Mouse (Mus musculus): ENCODE data around the gene Fndc9.

Fndc9 gene

GRCm38 (mm10) chr11:46276778-46277177 is 41.4 kb downstream of the Fndc9 start:
- DNase-seq (ENCODE audit: extremely low spot score) = no peak

DNA sequence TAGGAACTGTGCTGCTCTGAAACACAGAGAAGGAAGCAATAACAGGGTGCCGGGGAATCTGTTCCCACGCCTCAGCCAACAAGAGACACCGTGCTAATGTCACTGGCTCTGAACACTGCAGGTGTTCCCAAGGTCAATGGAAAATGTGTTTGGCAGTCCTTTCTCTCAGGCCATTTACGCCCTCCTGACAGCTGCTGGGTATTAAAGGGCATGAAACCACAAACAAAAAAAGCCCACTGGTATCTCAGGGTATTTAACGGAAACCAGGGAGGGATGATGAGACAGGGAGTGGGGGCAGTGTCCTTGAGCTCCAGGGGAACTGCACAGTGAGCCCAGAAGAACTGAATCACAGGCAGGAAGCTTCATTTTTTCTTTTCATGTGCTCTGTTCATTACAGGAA is 42.8 kb downstream of the Fndc9 start:
- DNase-seq (ENCODE audit: extremely low spot score) = no peak

- no peak for DNase-seq (ENCODE audit: extremely low spot score)
Measured at GRCm38 (mm10) chr11:46278709-46279108, 43.4 kb downstream of the Fndc9 start.

GRCm38 (mm10) chr11:46282612-46283011 is 47.3 kb downstream of the Fndc9 start:
- DNase-seq (ENCODE audit: extremely low spot score) = no peak

DNA sequence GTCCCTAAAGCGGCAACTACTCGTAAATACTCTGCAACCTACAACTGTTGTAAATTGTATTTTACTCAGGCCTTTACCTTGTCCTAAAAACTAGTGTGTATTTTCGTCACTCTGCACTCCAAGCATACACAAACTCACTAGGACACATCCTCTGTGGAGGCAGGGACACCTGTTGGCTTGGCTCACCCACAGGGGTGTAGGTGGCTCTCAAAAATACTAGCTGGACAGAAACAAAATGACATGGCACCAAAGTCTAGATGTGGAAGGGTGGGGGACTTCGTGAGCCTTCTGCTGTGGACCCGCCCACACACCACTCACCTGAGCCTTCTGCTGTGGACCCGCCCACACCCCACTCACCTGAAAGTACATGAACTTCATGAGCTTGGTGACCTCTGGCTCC is 48.5 kb downstream of the Fndc9 start:
- no peak for DNase-seq (ENCODE audit: extremely low spot score)

GRCm38 (mm10) chr11:46286803-46287202 is 51.5 kb downstream of the Fndc9 start:
- DNase-seq (ENCODE audit: extremely low spot score) = no peak

DNA sequence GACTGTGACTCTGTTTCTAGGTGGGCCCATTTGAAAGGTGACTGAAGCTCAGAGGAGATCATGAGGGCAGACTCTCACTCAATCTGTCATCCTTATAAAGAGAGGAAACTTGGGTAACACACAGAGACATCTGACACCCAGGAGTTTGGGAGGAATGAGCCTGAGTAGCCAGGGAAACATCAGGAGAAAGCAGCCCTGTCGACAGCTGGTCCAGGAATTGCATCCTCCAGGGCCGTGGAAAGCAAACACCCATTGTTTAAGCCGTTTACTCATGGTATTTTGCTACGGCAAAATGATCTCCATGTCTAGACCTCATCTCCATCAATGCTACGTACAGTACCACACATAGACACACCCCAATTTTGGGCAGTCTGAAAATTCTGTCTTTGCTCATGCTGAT is 52.8 kb downstream of the Fndc9 start:
- DNase-seq (ENCODE audit: extremely low spot score) = no peak

GRCm38 (mm10) chr11:46289022-46289421 is 53.7 kb downstream of the Fndc9 start:
- no peak for DNase-seq (ENCODE audit: extremely low spot score)
